Mouse (Mus musculus) cerebellum, adult 8-10 months (tissue): ENCODE measurements around the gene Morc2a.
A peak's percentile ranks its signal among the peaks of the same experiment; 100 is the strongest.
"Not testable (repeated sequence)": the region's sequence is repeated elsewhere in the genome, so short reads cannot be mapped to it uniquely, and the experiment has no call there.

Experiments used
- DNase-seq: peaks from one replicate; pipeline ENCODE4 v3.0.0; 2022

Morc2a gene

DNA sequence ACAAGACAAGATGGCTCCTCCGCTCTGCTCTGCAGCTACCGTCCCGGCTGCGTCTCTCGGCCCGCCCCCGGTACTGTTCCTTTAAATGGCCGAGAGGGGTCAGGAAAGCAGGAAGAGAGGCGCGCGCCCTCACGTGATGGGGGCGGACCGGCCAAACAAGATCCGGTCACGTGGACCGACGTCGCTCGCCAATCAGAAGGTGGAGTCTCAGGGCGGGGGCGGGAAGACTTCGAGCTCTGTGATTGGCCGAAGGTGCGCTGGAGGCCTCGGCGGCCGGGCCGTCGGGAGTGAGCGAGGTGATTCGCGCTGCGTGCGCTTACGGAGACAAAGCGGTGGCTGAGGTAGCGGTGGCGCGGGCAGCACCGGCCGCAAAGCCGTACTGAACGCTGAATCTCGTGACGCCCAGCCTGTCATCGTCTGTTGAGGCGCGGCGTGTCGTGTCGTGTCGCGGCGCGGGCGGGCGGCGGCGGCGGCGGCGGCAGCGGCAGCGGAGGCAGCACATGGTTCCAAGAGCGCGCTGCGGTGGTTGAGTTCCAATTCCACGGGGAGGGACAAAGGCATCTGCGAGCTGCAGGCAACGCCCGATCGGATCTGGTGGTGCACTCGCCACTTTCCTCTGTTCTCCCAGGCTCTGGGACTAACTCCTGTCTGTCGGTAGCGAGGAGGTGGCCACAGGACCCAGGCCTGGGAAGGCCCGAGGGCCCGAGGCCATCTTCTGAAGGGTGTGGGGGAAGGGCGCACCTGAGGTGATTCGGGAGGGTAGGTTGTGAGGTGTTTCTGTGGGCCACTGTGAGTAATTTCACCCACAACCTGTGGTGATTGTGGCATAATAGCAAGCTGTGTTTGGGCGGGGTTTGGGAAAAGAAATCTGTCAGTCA, at the start of gene Morc2a:
Gene Morc2a (plus strand): TSS at position 228 of the 878 bp plus-strand sequence.
- DNase-seq, result peak; percentile 92

DNA sequence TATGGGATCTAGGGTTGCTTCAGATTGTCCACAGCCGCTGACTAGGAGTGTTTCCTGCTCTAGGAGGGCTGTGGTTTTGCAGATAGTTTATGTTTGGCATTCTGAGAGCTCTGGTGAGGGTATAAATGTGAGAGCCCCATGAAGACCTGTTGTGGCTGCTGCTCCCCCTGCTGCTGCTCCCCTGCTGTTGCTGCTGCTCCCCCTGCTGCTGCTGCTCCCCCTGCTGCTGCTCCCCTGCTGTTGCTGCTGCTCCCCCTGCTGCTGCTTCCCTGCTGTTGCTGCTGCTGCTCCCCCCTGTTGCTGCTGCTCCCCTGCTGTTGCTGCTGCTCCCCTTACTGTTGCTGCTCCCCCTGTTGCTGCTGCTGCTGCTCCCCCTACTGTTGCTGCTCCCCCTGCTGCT, 47.0 kb upstream of the Morc2a start:
- DNase-seq, result not testable (repeated sequence)

DNA sequence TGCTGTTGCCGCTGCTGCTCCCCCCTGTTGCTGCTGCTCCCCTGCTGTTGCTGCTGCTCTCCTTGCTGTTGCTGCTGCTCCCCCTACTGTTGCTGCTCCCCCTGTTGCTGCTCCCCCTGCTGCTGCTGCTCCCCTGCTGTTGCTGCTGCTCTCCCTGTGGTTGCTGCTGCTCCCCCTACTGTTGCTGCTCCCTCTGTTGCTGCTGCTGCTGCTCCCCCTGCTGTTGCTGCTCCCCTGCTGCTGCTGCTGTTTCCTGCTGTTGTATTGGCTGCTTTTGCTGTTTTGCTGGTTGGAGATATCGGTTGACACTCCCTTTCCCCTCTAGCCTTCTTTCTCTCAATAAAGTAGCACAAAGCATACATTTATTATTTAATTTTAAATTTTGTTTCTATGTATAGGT, 46.3 kb upstream of the Morc2a start:
- not testable (repeated sequence) for DNase-seq

DNA sequence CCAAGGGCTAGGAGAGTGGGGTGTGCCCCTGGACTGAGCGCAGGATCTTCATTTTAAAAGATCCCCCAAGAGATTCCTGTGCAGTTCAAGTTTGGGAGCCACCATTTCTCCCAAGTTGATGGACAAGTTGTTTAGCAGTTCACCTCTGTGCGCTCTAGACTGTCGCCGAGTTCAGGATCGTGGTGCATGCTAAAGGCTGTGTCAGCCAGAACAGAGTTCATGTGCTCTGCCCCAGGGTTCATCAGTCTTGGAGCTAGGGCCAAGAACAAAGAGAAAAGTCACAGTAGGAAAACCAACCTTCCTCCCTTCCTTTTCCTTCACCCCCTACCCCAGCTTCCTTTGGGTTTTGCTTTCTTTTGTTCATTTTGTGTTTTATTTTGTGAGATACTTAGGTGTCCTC, 42.5 kb upstream of the Morc2a start:
- no peak for DNase-seq

DNA sequence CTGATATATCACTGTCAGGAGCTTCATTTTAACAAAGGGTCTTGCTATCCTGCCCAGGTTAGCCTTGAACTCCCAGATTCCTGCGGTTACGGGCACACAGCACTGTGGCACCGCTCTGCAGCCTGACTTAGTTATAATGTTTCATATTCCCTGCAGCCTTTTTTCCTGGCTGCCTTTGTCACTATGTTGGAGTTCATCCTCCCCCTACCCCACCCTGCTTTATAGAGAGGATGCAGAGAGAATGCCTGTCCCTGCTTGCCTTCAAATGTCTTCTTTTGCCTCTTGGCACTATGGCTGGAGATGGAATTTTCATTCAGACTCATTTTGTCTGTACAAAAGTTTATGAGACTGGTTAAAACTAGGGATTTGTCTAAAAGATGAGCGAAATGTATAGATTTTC, 33.4 kb upstream of the Morc2a start:
- no peak for DNase-seq

GRCm38 (mm10) chr11:3622826-3623225, 26.2 kb upstream of the Morc2a start:
- no peak for DNase-seq

DNA sequence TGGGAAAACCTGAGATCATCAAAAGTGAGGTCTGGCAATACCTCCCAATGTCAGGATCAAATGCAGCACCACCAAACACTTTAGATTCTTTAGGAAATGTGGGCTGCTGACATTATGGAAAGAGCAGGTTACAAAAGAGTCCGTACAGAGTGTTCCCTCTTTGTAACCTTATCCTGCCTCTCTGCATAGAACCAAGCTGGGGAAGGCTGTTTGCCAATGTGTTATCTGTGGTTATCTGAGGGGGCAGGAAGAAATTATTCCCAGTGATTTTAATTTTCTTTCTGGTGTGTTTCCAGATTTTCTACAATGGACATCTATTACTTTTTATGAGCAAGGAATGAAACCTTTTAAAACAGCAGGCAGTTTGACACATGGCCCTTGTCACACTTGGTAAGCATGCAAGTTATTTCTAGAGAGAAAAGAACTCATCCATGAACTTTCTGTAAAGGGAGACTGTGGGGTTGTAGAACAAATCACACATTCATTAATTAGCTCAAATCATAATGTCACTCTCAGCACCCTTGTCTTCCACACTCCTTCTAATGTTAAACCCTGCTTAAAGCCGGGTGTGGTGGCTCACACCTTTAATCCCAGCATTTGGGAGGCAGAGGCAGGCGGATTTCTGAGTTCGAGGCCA, 24.5 kb upstream of the Morc2a start:
- DNase-seq, result no peak

- no peak for DNase-seq
Observed at GRCm38 (mm10) chr11:3628999-3629491, 19.9 kb upstream of the Morc2a start.

DNA sequence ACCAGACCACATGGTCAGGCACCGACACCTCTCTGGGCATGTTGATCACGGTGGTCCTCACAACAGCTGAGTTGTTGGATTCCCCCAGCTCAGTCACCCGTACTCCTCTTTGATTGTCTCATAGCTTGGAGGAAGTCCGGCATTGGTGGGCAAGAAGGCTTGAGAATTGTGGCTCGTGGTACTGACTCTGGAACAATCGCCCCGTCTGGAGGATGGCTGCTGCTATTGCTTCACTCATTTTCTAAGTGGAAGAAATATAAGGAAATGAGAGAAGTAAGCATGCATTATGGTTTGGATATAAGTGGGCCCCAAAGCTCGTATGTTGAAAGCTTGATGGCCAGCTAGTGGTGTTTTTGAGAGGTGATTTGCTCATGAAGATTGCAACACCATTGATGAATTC, 15.7 kb upstream of the Morc2a start:
- not testable (repeated sequence) for DNase-seq

DNA sequence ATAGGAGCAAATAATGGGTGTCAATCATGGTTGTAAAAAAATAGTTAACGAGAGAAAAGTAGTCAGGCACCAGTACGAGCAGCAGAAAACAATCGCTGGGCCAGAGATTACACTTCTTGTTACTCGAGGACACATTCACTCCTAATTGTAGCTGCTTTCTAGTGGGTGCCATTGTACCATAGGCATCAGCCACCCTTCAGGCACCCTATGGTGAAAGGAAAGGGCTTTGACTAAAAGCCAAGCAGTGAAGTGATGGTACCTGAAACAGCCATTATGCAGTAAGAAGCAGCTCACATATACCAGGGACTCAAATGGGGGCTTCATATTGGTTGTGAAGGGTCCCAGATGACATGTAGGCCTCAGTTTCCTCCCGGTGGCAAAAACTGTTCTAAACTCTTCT, 1.3 kb upstream of the Morc2a start:
- peak; percentile 5 for DNase-seq

DNA sequence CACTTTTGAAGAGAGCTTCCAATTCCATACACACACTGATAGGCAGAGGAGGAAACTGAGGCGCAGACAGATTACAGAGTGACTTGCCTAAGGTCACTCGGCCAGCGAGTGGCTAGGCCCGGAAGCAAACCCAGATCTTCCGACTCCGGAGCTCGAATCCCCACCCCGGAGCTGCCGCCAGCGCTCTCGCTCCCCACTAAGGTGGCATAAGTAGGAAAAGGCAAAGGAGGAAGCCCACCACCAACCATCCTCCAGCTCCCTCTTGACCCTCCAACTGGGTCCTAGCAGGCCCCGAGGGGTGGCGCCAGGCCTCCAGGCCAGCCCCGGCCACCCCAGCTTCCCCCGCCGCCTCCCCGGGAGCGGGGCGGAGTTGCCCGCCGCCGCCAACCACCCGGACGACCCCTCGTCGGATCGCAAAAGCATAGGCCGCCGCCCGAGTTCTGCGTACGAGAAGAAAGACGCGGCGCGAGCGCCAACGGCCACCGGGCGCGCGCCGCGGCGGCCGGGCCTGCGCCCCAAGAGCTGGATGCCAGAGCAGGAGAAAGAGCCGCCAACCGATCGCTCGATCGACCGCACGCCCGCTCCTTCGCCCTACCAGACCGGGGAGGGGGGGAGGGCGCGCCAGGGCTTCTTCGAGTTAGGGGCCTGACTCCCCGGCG, 557 bp upstream of the Morc2a start:
- DNase-seq, result peak; percentile 43

DNA sequence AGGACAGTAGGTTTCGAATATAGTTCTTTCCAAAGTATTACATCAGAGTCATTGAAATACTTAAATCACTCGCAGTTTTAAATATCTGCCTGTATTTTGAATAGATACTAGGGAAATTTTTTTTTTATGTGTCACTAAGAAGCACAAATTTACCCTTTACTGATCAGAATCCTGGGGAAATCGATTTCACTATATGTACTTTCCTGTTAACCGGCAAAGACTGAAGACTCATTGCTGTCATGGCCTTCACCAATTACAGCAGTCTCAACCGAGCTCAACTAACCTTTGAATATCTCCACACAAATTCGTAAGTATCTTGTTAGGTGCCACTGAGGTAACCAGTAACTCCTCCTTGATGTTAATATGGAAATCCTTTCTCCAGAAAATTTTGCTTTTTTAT, 1.1 kb downstream of the Morc2a start:
- no peak for DNase-seq

DNA sequence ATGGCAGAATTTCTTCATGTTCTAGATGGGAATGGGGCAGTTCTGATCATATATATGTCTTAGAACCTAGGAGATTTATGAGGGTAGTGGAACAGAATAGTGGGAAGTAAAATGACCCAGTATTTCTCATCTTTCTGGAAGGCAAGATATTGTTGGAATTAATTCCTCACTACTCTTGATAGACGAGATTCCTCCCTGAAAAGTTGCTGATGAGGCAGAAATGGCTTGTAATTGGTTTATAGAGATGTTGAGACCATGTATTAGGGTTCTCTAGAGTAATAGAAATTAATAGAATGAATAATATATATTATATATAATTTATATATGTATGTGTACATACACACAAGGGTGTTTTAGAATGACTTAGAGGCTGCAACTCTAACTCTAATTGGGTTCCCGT, 13.0 kb downstream of the Morc2a start:
- DNase-seq, result no peak

DNA sequence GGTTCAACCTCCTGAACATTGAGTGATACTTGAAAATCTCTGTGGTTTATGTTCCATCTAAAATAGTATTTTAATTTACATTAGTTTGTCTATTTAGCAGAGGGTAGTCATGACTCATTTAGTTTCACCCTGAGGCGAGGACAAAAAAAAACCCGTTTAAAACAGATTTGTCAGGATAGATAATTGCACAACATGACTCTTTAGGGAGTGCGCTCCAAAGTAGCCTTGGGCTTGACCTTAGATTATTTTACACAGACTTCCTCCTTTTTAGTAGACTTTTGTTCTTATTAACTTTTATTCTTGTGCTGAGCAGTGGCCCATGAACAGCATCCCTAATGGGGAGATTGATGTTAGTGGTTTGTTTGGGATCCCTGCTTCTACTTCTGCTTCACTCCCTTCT, 18.5 kb downstream of the Morc2a start:
- DNase-seq, result no peak

- no peak for DNase-seq
Observed at GRCm38 (mm10) chr11:3668768-3669167, 19.8 kb downstream of the Morc2a start.

- DNase-seq, result no peak
Observed at GRCm38 (mm10) chr11:3669849-3670248, 20.9 kb downstream of the Morc2a start.

- no peak for DNase-seq
Observed at GRCm38 (mm10) chr11:3671000-3671628, 22.1 kb downstream of the Morc2a start.

DNA sequence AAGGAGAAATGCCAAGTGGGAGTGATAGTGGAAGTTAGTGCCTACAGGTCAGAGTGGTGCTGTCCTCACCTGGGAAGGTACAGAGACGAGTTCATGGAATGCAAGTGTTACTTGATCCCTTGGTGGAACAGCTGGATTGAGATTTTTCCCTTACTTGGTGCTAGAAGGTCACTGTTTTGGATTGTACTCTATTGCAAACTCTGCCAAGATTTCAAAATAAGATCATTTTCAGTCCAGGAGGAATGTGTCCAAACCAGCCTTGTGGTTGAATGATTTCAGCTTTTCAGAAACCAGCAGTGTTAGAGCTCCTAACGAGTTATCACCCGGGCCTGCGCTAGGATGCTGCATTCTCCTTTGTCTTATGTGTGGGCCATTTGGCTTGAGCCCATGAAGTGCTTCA, 25.6 kb downstream of the Morc2a start:
- no peak for DNase-seq

DNA sequence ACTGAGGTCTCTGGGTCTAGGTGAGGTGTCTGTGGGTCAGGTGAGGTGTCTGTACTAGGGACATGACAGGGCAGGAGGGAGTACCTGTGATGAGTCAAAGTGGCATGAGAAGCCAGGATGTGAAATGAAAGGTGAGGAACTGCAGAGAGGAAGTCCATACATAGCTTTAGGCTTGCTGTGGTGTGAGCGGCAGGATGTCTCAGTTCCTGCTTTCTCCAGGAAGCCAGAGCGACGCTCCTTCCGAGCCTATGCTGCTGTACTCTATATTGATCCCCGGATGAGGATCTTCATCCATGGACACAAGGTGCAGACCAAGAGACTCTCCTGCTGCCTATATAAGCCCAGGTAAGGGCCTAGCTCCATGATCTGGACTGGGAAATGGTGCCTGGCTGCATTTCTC, 27.4 kb downstream of the Morc2a start:
- DNase-seq, result no peak

- DNase-seq, result no peak
Observed at GRCm38 (mm10) chr11:3677204-3677603, 28.2 kb downstream of the Morc2a start.

GRCm38 (mm10) chr11:3679771-3680170, 30.8 kb downstream of the Morc2a start:
- no peak for DNase-seq

DNA sequence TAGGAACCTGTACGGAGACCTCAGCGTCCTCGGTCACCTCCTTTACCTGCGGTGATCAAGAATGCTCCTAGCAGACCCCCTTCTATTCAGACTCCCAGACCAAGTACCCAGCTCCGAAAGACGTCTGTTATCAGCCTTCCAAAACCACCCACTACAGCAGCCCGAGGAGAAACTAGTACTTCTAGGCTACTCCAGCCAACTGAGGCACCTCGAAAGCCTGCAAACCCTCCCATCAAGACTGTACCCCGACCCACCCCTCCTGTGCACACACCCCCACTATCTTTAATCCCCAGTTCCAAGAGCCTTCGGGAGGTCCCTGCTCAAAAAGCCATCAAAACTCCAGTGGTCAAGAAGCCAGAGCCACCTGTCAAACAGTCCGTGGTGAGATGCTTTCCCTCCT, 34.7 kb downstream of the Morc2a start:
- no peak for DNase-seq

GRCm38 (mm10) chr11:3684232-3684631, 35.2 kb downstream of the Morc2a start:
- DNase-seq, result no peak
